Mouse (Mus musculus): ENCODE data around the gene Tprgl. TPM values are rescaled to one million over a fixed set of nuclear protein-coding genes. Genes with fewer than 3 reads are reported as not detected.

The Tprgl gene
- total RNA-seq, 4 experiments from 2014 or later: 186 to 217 (median 196) TPM

DNA sequence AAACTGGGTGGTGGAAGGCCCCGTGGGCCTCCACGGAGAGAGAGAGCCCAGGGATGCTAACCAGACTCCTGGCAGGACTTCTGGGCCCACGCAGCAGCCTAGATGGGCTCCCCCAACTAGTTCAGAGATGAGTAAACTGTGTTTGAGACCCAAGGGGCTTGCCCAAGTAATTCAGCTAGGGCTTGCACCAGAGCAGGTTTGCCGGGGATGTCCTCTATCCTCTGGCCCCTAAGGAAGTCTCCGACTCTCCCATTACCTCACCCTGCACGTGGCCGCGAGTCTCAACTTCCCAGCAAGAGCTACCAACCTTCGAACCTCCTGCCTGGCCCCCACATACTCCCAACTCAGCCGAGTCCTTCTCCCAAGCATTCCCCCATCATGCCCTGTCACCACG is 50.6 kb downstream of the Tprgl start:
- no peak for DNase-seq

DNA sequence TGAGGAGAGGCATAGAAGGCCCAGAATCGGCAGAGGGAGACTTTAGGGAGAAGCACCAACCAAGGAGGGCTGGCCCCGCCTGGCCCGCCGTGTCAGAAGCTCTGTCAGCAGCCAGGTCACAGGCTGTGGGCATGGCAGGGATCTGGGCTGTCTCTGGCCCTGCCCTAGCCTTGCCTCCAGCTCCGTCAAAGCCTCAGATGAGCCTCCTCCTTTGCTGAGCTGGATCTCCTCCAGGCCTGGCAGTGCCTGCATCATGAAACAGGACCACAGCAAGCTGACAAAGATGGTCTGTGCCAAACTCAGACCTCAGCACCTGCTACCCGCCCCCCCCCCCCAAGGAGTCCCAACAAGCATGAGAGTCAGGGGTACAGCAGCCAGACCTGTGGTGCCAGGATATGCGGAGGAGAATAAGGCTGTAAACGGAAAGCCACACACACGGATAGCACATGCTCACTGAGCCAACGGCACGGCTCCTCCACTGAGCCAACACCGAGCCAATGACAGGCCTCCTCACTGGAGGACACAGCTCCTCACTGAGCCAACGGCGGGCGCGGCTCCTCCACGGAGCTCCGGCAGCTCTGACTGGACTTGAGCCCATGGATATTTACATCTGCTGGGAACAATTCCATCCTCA is 51.1 kb downstream of the Tprgl start:
- DNase-seq: no peak

Other genes starting within 250 kb of the Tprgl start
- gene A430005L14Rik, start 203.4 kb downstream of the Tprgl start, total RNA-seq (2022): 10 to 100 TPM; 20.5 to 22.0 (median 21.2) TPM
- 10 to 100 TPM in 1 of 4 experiments, 1 to 10 TPM in 3; 3.2 to 12.7 (median 8.0) TPM for gene Dffb, start 185.5 kb downstream of the Tprgl start, total RNA-seq (2022)
- gene Cep104, start 185.5 kb downstream of the Tprgl start, total RNA-seq (2022): 10 to 100 TPM; 25.5 to 33.1 (median 28.6) TPM
- 10 to 100 TPM; 61.2 to 79.9 (median 66.8) TPM for gene Lrrc47, start 148.9 kb downstream of the Tprgl start, total RNA-seq (2022)
- 10 to 100 TPM; 59.1 to 87.5 (median 78.5) TPM for gene Smim1, start 134.4 kb downstream of the Tprgl start, total RNA-seq (2022)
- gene Ccdc27, start 118.0 kb downstream of the Tprgl start, total RNA-seq (2022): not detected
- under 1 TPM in 1 of 4 experiments, not detected in 3; 0.22 TPM for gene Trp73, start 20.5 kb downstream of the Tprgl start, total RNA-seq (2022)
- gene Wrap73, start 18.3 kb downstream of the Tprgl start, total RNA-seq (2022): 10 to 100 TPM; 21.6 to 28.6 (median 22.8) TPM
- gene Megf6, start 10.1 kb upstream of the Tprgl start, total RNA-seq (2022): 1 to 10 TPM; 1.2 to 3.8 (median 2.9) TPM
- under 1 TPM; 0.09 to 0.51 (median 0.32) TPM for gene Arhgef16, start 141.0 kb upstream of the Tprgl start, total RNA-seq (2022)
- not detected for gene B230104I21Rik, start 175.5 kb upstream of the Tprgl start, total RNA-seq (2022)